Mouse (Mus musculus) hindbrain, embryonic 16.5 days (tissue): ENCODE results near the gene Map1s. TPM values are rescaled to one million over a fixed set of nuclear protein-coding genes. Genes with fewer than 3 reads are reported as not detected.

Source experiments
- ATAC-seq: fragments of 200-750 bp; cut with Nextera tagmentation; 2 replicates; pipeline ENCODE4 v1.8.0; 2017; ENCODE audit warnings: moderate TSS enrichment, moderate library complexity
- H3K27ac ChIP-seq: fragments of 300-500 bp; sonication (generic); 2 replicates; pipeline ENCODE4 v1.5.1; 2014; ENCODE audit warnings: low read depth, mild to moderate bottlenecking, control low read depth, low read length, moderate library complexity
- H3K27me3 ChIP-seq: fragments of 300-500 bp; sonication (generic); replicated peaks from 2 replicates; pipeline ENCODE4 v1.6.1; 2014; ENCODE audit warnings: low read length; ENCODE audit not compliant: control insufficient read depth, insufficient read depth
- H3K36me3 ChIP-seq: fragments of 300-500 bp; sonication (generic); 2 replicates; pipeline ENCODE4 v1.6.1; 2014; ENCODE audit warnings: mild to moderate bottlenecking, low read length, moderate library complexity, mixed read lengths; ENCODE audit not compliant: control insufficient read depth, insufficient read depth
- H3K4me1 ChIP-seq: fragments of 300-500 bp; sonication (generic); 2 replicates; pipeline ENCODE4 v1.6.1; 2014; ENCODE audit warnings: low read depth, low read length; ENCODE audit not compliant: control insufficient read depth, insufficient read depth
- H3K4me2 ChIP-seq: fragments of 300-500 bp; sonication (generic); 2 replicates; pipeline ENCODE4 v1.6.1; 2014; ENCODE audit warnings: mild to moderate bottlenecking, low read length, control low read depth, moderate library complexity
- H3K4me3 ChIP-seq: fragments of 300-500 bp; sonication (generic); 2 replicates; pipeline ENCODE4 v1.5.1; 2014; ENCODE audit warnings: mild to moderate bottlenecking, low read length, control low read depth, moderate library complexity
- H3K9ac ChIP-seq: fragments of 300-500 bp; sonication (generic); 2 replicates; pipeline ENCODE4 v1.6.1; 2014; ENCODE audit warnings: low read depth, mild to moderate bottlenecking, control low read depth, low read length, moderate library complexity
- H3K9me3 ChIP-seq: fragments of 300-500 bp; sonication (generic); 2 replicates; pipeline ENCODE4 v1.6.1; 2014; ENCODE audit warnings: mild to moderate bottlenecking, low read length, moderate library complexity; ENCODE audit not compliant: control insufficient read depth
- WGBS: fragments of 180-500 bp; shearing (Covaris S2); extraction: QIAGEN DNeasy Blood & Tissue Kit; methylation state at CpG from one replicate; pipeline ENCODE4 v1.1.7; 2014; 5-methylcytosine and 5-hydroxymethylcytosine counted together
- polyA plus RNA-seq: library from polyadenylated mRNA; unstranded; fragments of >200 nt; fragmentation: Nextera tagmentation; extraction: Ambion mirVana; gene quantifications from 2 replicates; pipeline ENCODE4 v1.2.1, GENCODE M21; 2015

Map1s gene
- 57.8 and 71.4 TPM in 2 replicates for polyA plus RNA-seq

GRCm38 (mm10) chr8:70905831-70906736 is at the start of gene Map1s:
Gene Map1s (plus strand): TSS chr8:70905932.
- peaks cover 9% of the 10 kb centered on the region for H3K4me1 ChIP-seq
- ATAC-seq, result peak; percentile 96
- H3K27me3 ChIP-seq, result peaks cover 2% of the 10 kb centered on the region; the same call in 1 of the 2 replicates
- WGBS, result 0% methylated on average over 70 of the region's 86 CpGs
- peak within 1 kb of the TSS; percentile 96 for H3K27ac ChIP-seq
- H3K36me3 ChIP-seq, result no peaks in the 10 kb centered on the region
- peak within 1 kb of the TSS; percentile 98 for H3K9ac ChIP-seq
- no peaks in the 10 kb centered on the region for H3K9me3 ChIP-seq
- H3K4me3 ChIP-seq, result peak within 1 kb of the TSS; percentile 85
- H3K4me2 ChIP-seq, result peak within 1 kb of the TSS; percentile 90

DNA sequence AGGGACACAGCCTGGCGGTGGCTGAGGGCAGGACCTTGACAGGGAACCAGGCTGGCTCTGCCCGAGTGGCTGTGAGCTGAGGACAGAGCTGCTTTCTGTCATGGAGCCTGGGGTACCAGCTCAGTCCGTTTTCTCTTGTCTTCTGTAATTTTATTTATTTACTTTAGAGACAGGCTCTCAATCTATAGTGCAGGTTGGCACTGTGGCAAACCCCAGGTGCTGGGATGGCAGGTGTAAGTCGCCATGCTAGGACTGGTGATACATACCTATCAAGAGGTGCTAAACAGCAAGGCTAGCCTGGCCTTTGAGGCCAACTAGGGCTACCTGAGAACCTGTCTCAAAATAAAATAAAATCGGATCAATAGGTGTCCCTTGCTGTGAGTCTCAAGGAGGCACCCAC is 49.7 kb upstream of the Map1s start:
- Histone ChIP-seq H3K4me2 (peak overlapping the region; percentile 94; the same call in 1 of the 2 replicates), H3K27ac (no peak overlapping the region), H3K9me3 (no peaks in the 10 kb centered on the region), H3K4me3 (peak overlapping the region; percentile 59; the same call in 1 of the 2 replicates), H3K36me3 (no peaks in the 10 kb centered on the region), H3K4me1 (peaks cover 11% of the 10 kb centered on the region), H3K27me3 (no peaks in the 10 kb centered on the region), H3K9ac (no peak overlapping the region; the same call in none of the 2 replicates)
- 64% methylated on average over 5 of the region's 5 CpGs for WGBS
- 0 out of 2 replicates have a peak, but pooled peaks have one; percentile 1 for ATAC-seq

- Histone ChIP-seq H3K9ac (peak overlapping the region; percentile 74), H3K9me3 (no peaks in the 10 kb centered on the region), H3K27ac (no peak overlapping the region), H3K27me3 (no peaks in the 10 kb centered on the region), H3K36me3 (no peaks in the 10 kb centered on the region), H3K4me3 (peak overlapping the region; percentile 59), H3K4me2 (peak overlapping the region; percentile 94), H3K4me1 (peaks cover 11% of the 10 kb centered on the region)
- WGBS, result 7% methylated on average over 33 of the region's 33 CpGs
- peak; percentile 85 for ATAC-seq
These were observed 49.1 kb upstream of the Map1s start for GRCm38 (mm10) chr8:70856541-70857197.

DNA sequence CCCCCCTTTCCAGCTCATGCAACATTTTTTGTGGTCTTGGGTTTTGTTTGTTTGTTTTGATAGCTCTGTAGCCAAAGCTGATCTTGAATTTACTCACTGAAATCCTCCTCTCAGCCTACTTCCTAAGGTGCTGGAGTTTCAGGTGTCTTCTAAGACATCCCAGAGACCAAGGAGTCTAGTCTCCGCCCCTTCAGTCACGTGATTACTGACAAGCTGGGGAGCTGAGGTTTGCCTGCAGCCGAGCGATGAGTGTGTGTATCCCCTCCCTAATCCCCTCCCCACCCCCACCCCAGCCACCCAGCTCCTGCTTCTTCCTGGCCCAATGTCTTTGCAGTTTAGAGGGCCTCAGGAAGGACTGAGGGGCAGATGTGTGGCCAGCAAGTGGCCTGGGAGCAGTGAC is 48.2 kb upstream of the Map1s start:
- Histone ChIP-seq H3K27ac (no peak overlapping the region), H3K9ac (no peak overlapping the region), H3K4me3 (no peak overlapping the region), H3K36me3 (no peaks in the 10 kb centered on the region), H3K9me3 (no peaks in the 10 kb centered on the region), H3K4me2 (peak overlapping the region; percentile 94; the same call in 1 of the 2 replicates), H3K27me3 (no peaks in the 10 kb centered on the region), H3K4me1 (peaks cover 14% of the 10 kb centered on the region)
- WGBS, result 17% methylated on average over 4 of the region's 4 CpGs
- no peak for ATAC-seq

DNA sequence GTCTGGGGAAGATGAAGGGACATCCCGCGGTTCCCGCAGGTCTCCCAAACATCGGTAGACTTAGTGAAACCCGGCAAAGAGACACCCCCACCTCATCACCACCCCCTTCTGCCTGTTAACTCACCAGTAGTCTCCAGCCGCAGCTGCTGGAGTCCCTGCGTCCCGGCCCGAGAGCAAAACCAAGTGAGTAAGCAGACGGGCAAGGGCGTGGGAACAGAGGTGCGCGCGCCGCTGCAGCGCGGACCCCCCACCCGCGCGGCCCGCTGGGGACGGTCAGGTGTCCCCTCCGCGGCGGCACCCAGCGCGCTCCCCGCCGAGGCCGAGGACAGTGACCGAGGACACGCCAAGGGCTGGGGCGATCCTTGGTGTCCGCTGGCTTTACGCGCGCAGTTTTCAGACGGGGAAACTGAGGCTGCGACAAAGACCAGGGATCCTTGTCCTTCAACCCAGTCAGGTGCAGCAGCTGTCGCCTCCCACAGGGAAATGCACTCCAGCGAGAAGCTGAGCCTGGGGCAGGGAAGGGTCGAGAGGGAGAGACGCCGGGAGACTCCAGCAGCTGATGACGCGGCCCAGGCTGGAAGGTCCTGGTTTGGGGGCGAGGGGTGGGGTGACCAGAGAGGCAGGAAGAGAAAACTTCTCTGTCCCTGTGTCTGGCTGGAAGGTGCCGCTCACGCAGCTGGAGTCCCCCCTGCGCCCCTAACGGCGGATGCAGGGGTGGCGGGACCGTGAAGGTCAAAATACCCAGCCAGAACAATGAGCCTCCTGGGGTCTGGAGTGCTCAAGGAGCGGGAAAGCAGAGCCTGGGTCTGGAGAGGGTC is 42.7 kb upstream of the Map1s start, which contains the start of gene Kcnn1:
Gene Kcnn1 (minus strand): TSS at position 435 of the 818 bp plus-strand sequence.
- no peak for ATAC-seq
- H3K4me3 ChIP-seq, result peak within 1 kb of the TSS; percentile 46
- no peaks in the 10 kb centered on the region for H3K27me3 ChIP-seq
- peak within 1 kb of the TSS; percentile 94 for H3K27ac ChIP-seq
- H3K9ac ChIP-seq, result peak within 1 kb of the TSS; percentile 73
- peaks cover 34% of the 10 kb centered on the region for H3K4me1 ChIP-seq
- 0 out of 2 replicates have a peak, but pooled peaks cover 2% of the 10 kb centered on the region for H3K36me3 ChIP-seq
- H3K4me2 ChIP-seq, result peak within 1 kb of the TSS; percentile 86
- H3K9me3 ChIP-seq, result no peaks in the 10 kb centered on the region
- WGBS, result 0% methylated on average over 49 of the region's 55 CpGs

- H3K4me3 ChIP-seq, result peak overlapping the region; percentile 46
- peak overlapping the region; percentile 94 for H3K27ac ChIP-seq
- peaks cover 38% of the 10 kb centered on the region for H3K4me1 ChIP-seq
- H3K4me2 ChIP-seq, result peak overlapping the region; percentile 86
- no peak for ATAC-seq
- H3K36me3 ChIP-seq, result 0 out of 2 replicates have a peak, but pooled peaks cover 2% of the 10 kb centered on the region
- peak overlapping the region; percentile 73 for H3K9ac ChIP-seq
- no peaks in the 10 kb centered on the region for H3K9me3 ChIP-seq
- WGBS, result 1% methylated on average over 46 of the region's 46 CpGs
- no peaks in the 10 kb centered on the region for H3K27me3 ChIP-seq
These were observed 41.6 kb upstream of the Map1s start for GRCm38 (mm10) chr8:70863956-70864711.

GRCm38 (mm10) chr8:70864712-70865221 is 41.0 kb upstream of the Map1s start:
- Histone ChIP-seq H3K27me3 (no peaks in the 10 kb centered on the region), H3K4me2 (peak overlapping the region; percentile 86), H3K9ac (peak overlapping the region; percentile 73), H3K4me1 (peaks cover 45% of the 10 kb centered on the region), H3K4me3 (peak overlapping the region; percentile 46), H3K36me3 (0 out of 2 replicates have a peak, but pooled peaks cover 2% of the 10 kb centered on the region), H3K9me3 (no peaks in the 10 kb centered on the region), H3K27ac (peak overlapping the region; percentile 94)
- ATAC-seq, result peak; percentile 8
- 1% methylated on average over 24 of the region's 24 CpGs for WGBS
